Mouse (Mus musculus) hindbrain, embryonic 16.5 days (tissue): ENCODE results near the gene Rap1gap2. TPM values are rescaled to one million over a fixed set of nuclear protein-coding genes. Genes with fewer than 3 reads are reported as not detected.

Source experiments
- ATAC-seq: fragments of 200-750 bp; cut with Nextera tagmentation; 2 replicates; pipeline ENCODE4 v1.8.0; 2017; ENCODE audit warnings: moderate TSS enrichment, moderate library complexity
- H3K27ac ChIP-seq: fragments of 300-500 bp; sonication (generic); 2 replicates; pipeline ENCODE4 v1.5.1; 2014; ENCODE audit warnings: low read depth, mild to moderate bottlenecking, control low read depth, low read length, moderate library complexity
- H3K27me3 ChIP-seq: fragments of 300-500 bp; sonication (generic); replicated peaks from 2 replicates; pipeline ENCODE4 v1.6.1; 2014; ENCODE audit warnings: low read length; ENCODE audit not compliant: control insufficient read depth, insufficient read depth
- H3K36me3 ChIP-seq: fragments of 300-500 bp; sonication (generic); 2 replicates; pipeline ENCODE4 v1.6.1; 2014; ENCODE audit warnings: mild to moderate bottlenecking, low read length, moderate library complexity, mixed read lengths; ENCODE audit not compliant: control insufficient read depth, insufficient read depth
- H3K4me1 ChIP-seq: fragments of 300-500 bp; sonication (generic); 2 replicates; pipeline ENCODE4 v1.6.1; 2014; ENCODE audit warnings: low read depth, low read length; ENCODE audit not compliant: control insufficient read depth, insufficient read depth
- H3K4me2 ChIP-seq: fragments of 300-500 bp; sonication (generic); 2 replicates; pipeline ENCODE4 v1.6.1; 2014; ENCODE audit warnings: mild to moderate bottlenecking, low read length, control low read depth, moderate library complexity
- H3K4me3 ChIP-seq: fragments of 300-500 bp; sonication (generic); 2 replicates; pipeline ENCODE4 v1.5.1; 2014; ENCODE audit warnings: mild to moderate bottlenecking, low read length, control low read depth, moderate library complexity
- H3K9ac ChIP-seq: fragments of 300-500 bp; sonication (generic); 2 replicates; pipeline ENCODE4 v1.6.1; 2014; ENCODE audit warnings: low read depth, mild to moderate bottlenecking, control low read depth, low read length, moderate library complexity
- H3K9me3 ChIP-seq: fragments of 300-500 bp; sonication (generic); 2 replicates; pipeline ENCODE4 v1.6.1; 2014; ENCODE audit warnings: mild to moderate bottlenecking, low read length, moderate library complexity; ENCODE audit not compliant: control insufficient read depth
- WGBS: fragments of 180-500 bp; shearing (Covaris S2); extraction: QIAGEN DNeasy Blood & Tissue Kit; methylation state at CpG from one replicate; pipeline ENCODE4 v1.1.7; 2014; 5-methylcytosine and 5-hydroxymethylcytosine counted together
- polyA plus RNA-seq: library from polyadenylated mRNA; unstranded; fragments of >200 nt; fragmentation: Nextera tagmentation; extraction: Ambion mirVana; gene quantifications from 2 replicates; pipeline ENCODE4 v1.2.1, GENCODE M21; 2015

The Rap1gap2 gene
- polyA plus RNA-seq, 1 experiment from 2014 or later = 13.7 TPM

GRCm38 (mm10) chr11:74413449-74413972 lies 197.2 kb downstream of the Rap1gap2 start:
- H3K27me3 ChIP-seq = no peaks in the 10 kb centered on the region
- no peak overlapping the region for H3K27ac ChIP-seq
- peaks cover 17% of the 10 kb centered on the region for H3K4me1 ChIP-seq
- H3K4me2 ChIP-seq = no peak overlapping the region
- H3K4me3 ChIP-seq = no peak overlapping the region
- H3K9ac ChIP-seq = no peak overlapping the region
- no peaks in the 10 kb centered on the region for H3K9me3 ChIP-seq
- ATAC-seq = no peak
- no peaks in the 10 kb centered on the region for H3K36me3 ChIP-seq
- WGBS = 62% methylated on average over 3 of the region's 3 CpGs

GRCm38 (mm10) chr11:74412462-74412861 lies 198.3 kb downstream of the Rap1gap2 start:
- Histone ChIP-seq H3K27me3 (no peaks in the 10 kb centered on the region), H3K27ac (no peak overlapping the region), H3K9ac (no peak overlapping the region), H3K4me2 (no peak overlapping the region), H3K4me1 (peaks cover 17% of the 10 kb centered on the region), H3K9me3 (no peaks in the 10 kb centered on the region), H3K36me3 (no peaks in the 10 kb centered on the region), H3K4me3 (no peak overlapping the region)
- 72% methylated on average over 3 of the region's 3 CpGs for WGBS
- no peak for ATAC-seq

- WGBS = 76% methylated on average over 3 of the region's 3 CpGs
- Histone ChIP-seq H3K4me2 (no peak overlapping the region), H3K27me3 (no peaks in the 10 kb centered on the region), H3K4me3 (no peak overlapping the region), H3K9ac (no peak overlapping the region), H3K4me1 (peaks cover 17% of the 10 kb centered on the region), H3K27ac (no peak overlapping the region), H3K9me3 (no peaks in the 10 kb centered on the region), H3K36me3 (peaks cover under 1% of the 10 kb centered on the region; the same call in 1 of the 2 replicates)
- ATAC-seq = no peak
Measured at GRCm38 (mm10) chr11:74411943-74412342, 198.8 kb downstream of the Rap1gap2 start.

- Histone ChIP-seq H3K9me3 (no peaks in the 10 kb centered on the region), H3K27ac (peak overlapping the region; percentile 81), H3K27me3 (no peaks in the 10 kb centered on the region), H3K4me3 (no peak overlapping the region), H3K4me2 (no peak overlapping the region), H3K36me3 (peaks cover 9% of the 10 kb centered on the region), H3K9ac (0 out of 2 replicates have a peak overlapping the region, but pooled peaks have one; percentile 11), H3K4me1 (peaks cover 17% of the 10 kb centered on the region)
- peak; percentile 66 for ATAC-seq
- WGBS = 40% methylated on average over 4 of the region's 4 CpGs
Measured at GRCm38 (mm10) chr11:74409757-74410174, 200.9 kb downstream of the Rap1gap2 start.

GRCm38 (mm10) chr11:74409447-74409754 lies 201.3 kb downstream of the Rap1gap2 start:
- Histone ChIP-seq H3K36me3 (peaks cover 9% of the 10 kb centered on the region), H3K9me3 (no peaks in the 10 kb centered on the region), H3K4me1 (peaks cover 17% of the 10 kb centered on the region), H3K4me2 (no peak overlapping the region), H3K9ac (0 out of 2 replicates have a peak overlapping the region, but pooled peaks have one; percentile 11), H3K27ac (peak overlapping the region; percentile 81), H3K27me3 (no peaks in the 10 kb centered on the region), H3K4me3 (no peak overlapping the region)
- peak; percentile 32; the same call in 1 of the 2 replicates for ATAC-seq
- WGBS = 47% methylated on average over 5 of the region's 5 CpGs

GRCm38 (mm10) chr11:74408587-74409446 lies 201.9 kb downstream of the Rap1gap2 start:
- no peak overlapping the region for H3K4me2 ChIP-seq
- H3K27me3 ChIP-seq = no peaks in the 10 kb centered on the region
- peak overlapping the region; percentile 81 for H3K27ac ChIP-seq
- peak; percentile 90 for ATAC-seq
- no peak overlapping the region for H3K9ac ChIP-seq
- WGBS = 55% methylated on average over 4 of the region's 4 CpGs
- no peak overlapping the region for H3K4me3 ChIP-seq
- H3K4me1 ChIP-seq = peaks cover 17% of the 10 kb centered on the region
- no peaks in the 10 kb centered on the region for H3K9me3 ChIP-seq
- H3K36me3 ChIP-seq = peaks cover 9% of the 10 kb centered on the region

GRCm38 (mm10) chr11:74405201-74405600 lies 205.5 kb downstream of the Rap1gap2 start:
- Histone ChIP-seq H3K4me2 (no peak overlapping the region), H3K9me3 (no peaks in the 10 kb centered on the region), H3K4me1 (peaks cover 15% of the 10 kb centered on the region), H3K36me3 (peaks cover 9% of the 10 kb centered on the region), H3K4me3 (no peak overlapping the region), H3K27ac (no peak overlapping the region), H3K27me3 (no peaks in the 10 kb centered on the region), H3K9ac (no peak overlapping the region)
- no peak for ATAC-seq
- WGBS = 77% methylated on average over 7 of the region's 7 CpGs

- H3K4me1 ChIP-seq = peaks cover 6% of the 10 kb centered on the region
- no peak overlapping the region for H3K9ac ChIP-seq
- H3K27ac ChIP-seq = no peak overlapping the region
- no peaks in the 10 kb centered on the region for H3K9me3 ChIP-seq
- H3K4me2 ChIP-seq = no peak overlapping the region
- ATAC-seq = no peak
- WGBS = 71% methylated on average over 2 of the region's 2 CpGs
- peaks cover 9% of the 10 kb centered on the region for H3K36me3 ChIP-seq
- no peaks in the 10 kb centered on the region for H3K27me3 ChIP-seq
- H3K4me3 ChIP-seq = no peak overlapping the region
Measured at GRCm38 (mm10) chr11:74404216-74404615, 206.5 kb downstream of the Rap1gap2 start.

- H3K4me2 ChIP-seq = no peak overlapping the region
- no peaks in the 10 kb centered on the region for H3K27me3 ChIP-seq
- 50% methylated on average over 2 of the region's 2 CpGs for WGBS
- H3K36me3 ChIP-seq = peaks cover 9% of the 10 kb centered on the region
- ATAC-seq = 0 out of 2 replicates have a peak, but pooled peaks have one; percentile 49
- H3K27ac ChIP-seq = no peak overlapping the region
- H3K4me3 ChIP-seq = no peak overlapping the region
- H3K9ac ChIP-seq = no peak overlapping the region
- H3K9me3 ChIP-seq = no peaks in the 10 kb centered on the region
- no peaks in the 10 kb centered on the region; the same call in 1 of the 2 replicates for H3K4me1 ChIP-seq
Measured at GRCm38 (mm10) chr11:74402126-74402525, 208.6 kb downstream of the Rap1gap2 start.
